Comparison of ENCODE assay signal across 20 mouse cellular contexts in genomic region chr3:37647225-37647624, GRCm38 (mm10). TPM values are rescaled to one million over a fixed set of nuclear protein-coding genes. Genes with fewer than 3 reads are reported as not detected.
DNase-seq lines count a peak whose midpoint lies in the region; ATAC-seq and TF ChIP-seq lines count a peak whose summit lies in the region.
"Had no signal": no experiment of that assay in that cellular context is flagged by ENCODE, and none has a peak within 500 bp of the region (broad histone marks: within the 10 kb centered on the region; RNA-seq: fewer than 3 reads in every experiment).

No protein-coding gene starts in this region.

- H3K9ac ChIP-seq in forebrain, embryonic 12.5 days, result no peak overlapping the region
- no peak overlapping the region for H3K9ac ChIP-seq in forebrain, postnatal 0 days
- no peak overlapping the region for H3K9ac ChIP-seq in kidney, postnatal 0 days (ENCODE audit: low read depth, low read length)
- no peak overlapping the region for H3K9ac ChIP-seq in lung, postnatal 0 days (replicated peaks; ENCODE audit: low read depth)
- H3K9ac ChIP-seq: embryonic facial prominence, embryonic 15.5 days; hindbrain, embryonic 14.5 days had no signal

- no peak for DNase-seq in forebrain, postnatal 0 days
- no peak for DNase-seq in kidney, postnatal 0 days (ENCODE audit: low spot score)
- DNase-seq in kidney, adult 9 months, result no peak
- peak; percentile 16 for DNase-seq in lung, postnatal 0 days (ENCODE audit: low spot score)
- DNase-seq in lung, postnatal 36 days, result no peak
- DNase-seq: adrenal gland, postnatal 10 days; cerebellum, adult 11 months; cerebellum, adult 8-10 months; cerebellum, postnatal 14 days; embryo, embryonic 11 days; heart, adult 18-20 months had no signal

- H3K4me1 ChIP-seq in forebrain, embryonic 12.5 days, result peaks cover 16% of the 10 kb centered on the region
- no peaks in the 10 kb centered on the region for H3K4me1 ChIP-seq in forebrain, postnatal 0 days (ENCODE audit: insufficient read depth)
- H3K4me1 ChIP-seq in kidney, postnatal 0 days (replicated peaks; ENCODE audit: insufficient read depth, low read length), result peaks cover 22% of the 10 kb centered on the region
- H3K4me1 ChIP-seq in lung, postnatal 0 days (ENCODE audit: insufficient read depth, low read depth, low read length), result peaks cover 12% of the 10 kb centered on the region; the same call in 1 of the 2 replicates

- no peaks in the 10 kb centered on the region for H3K9me3 ChIP-seq in forebrain, embryonic 12.5 days
- no peaks in the 10 kb centered on the region for H3K9me3 ChIP-seq in forebrain, postnatal 0 days (ENCODE audit: low read length)
- H3K9me3 ChIP-seq in kidney, postnatal 0 days (replicated peaks; ENCODE audit: low read length), result no peaks in the 10 kb centered on the region
- no peaks in the 10 kb centered on the region for H3K9me3 ChIP-seq in lung, postnatal 0 days (ENCODE audit: low read length)
- H3K9me3 ChIP-seq: embryonic facial prominence, embryonic 15.5 days; forebrain, embryonic 10.5 days; hindbrain, embryonic 10.5 days had no signal

- no peak overlapping the region for H3K4me2 ChIP-seq in forebrain, embryonic 12.5 days
- H3K4me2 ChIP-seq in forebrain, postnatal 0 days (ENCODE audit: low read depth), result no peak overlapping the region
- H3K4me2 ChIP-seq in kidney, postnatal 0 days (ENCODE audit: low read length), result 0 out of 2 replicates have a peak overlapping the region, but pooled peaks have one; percentile 8
- H3K4me2 ChIP-seq in lung, postnatal 0 days (replicated peaks; ENCODE audit: low read depth, low read length), result no peak overlapping the region
- H3K4me2 ChIP-seq: embryonic facial prominence, embryonic 15.5 days; heart, embryonic 11.5 days; hindbrain, embryonic 14.5 days had no signal

- no peak for TF ChIP-seq EP300 in lung, postnatal 0 days (IDR thresholded peaks at IDR 0.05)

- H3K4me3 ChIP-seq in forebrain, embryonic 12.5 days (replicated peaks), result no peak overlapping the region
- no peak overlapping the region for H3K4me3 ChIP-seq in forebrain, postnatal 0 days (ENCODE audit: low read depth, low read length)
- H3K4me3 ChIP-seq in kidney, postnatal 0 days (replicated peaks; ENCODE audit: low read depth, low read length), result no peak overlapping the region
- no peak overlapping the region for H3K4me3 ChIP-seq in lung, postnatal 0 days (ENCODE audit: low read depth, low read length)
- H3K4me3 ChIP-seq: embryonic facial prominence, embryonic 15.5 days; erythroblast, embryonic 14.5 days; forebrain, embryonic 10.5 days; hindbrain, embryonic 10.5 days had no signal

- no peak for TF ChIP-seq CTCF in forebrain, postnatal 0 days (IDR thresholded peaks at IDR 0.05; ENCODE audit: low read depth)
- TF ChIP-seq CTCF in kidney, postnatal 0 days (IDR thresholded peaks at IDR 0.05; ENCODE audit: low read depth), result no peak
- TF ChIP-seq CTCF in lung, postnatal 0 days (IDR thresholded peaks at IDR 0.05), result no peak

- H3K36me3 ChIP-seq in forebrain, embryonic 12.5 days (replicated peaks), result peaks cover 21% of the 10 kb centered on the region
- H3K36me3 ChIP-seq in forebrain, postnatal 0 days (ENCODE audit: insufficient read depth), result peaks cover 16% of the 10 kb centered on the region
- peaks cover 25% of the 10 kb centered on the region for H3K36me3 ChIP-seq in kidney, postnatal 0 days (ENCODE audit: insufficient read depth, low read length)
- peaks cover 19% of the 10 kb centered on the region for H3K36me3 ChIP-seq in lung, postnatal 0 days (ENCODE audit: insufficient read depth, low read length)

- no peak for ATAC-seq in forebrain, embryonic 12.5 days (ENCODE audit: low FRiP score)
- no peak for ATAC-seq in forebrain, postnatal 0 days
- no peak for ATAC-seq in kidney, postnatal 0 days (replicated peaks; ENCODE audit: low FRiP score, low read depth)
- ATAC-seq in lung, postnatal 0 days, result no peak
- ATAC-seq in megakaryocyte, adult 5-6 weeks (ENCODE audit: poor library complexity, severe bottlenecking), result no peak

- H3K27me3 ChIP-seq in forebrain, embryonic 12.5 days, result peaks cover 6% of the 10 kb centered on the region; the same call in 1 of the 2 replicates
- no peaks in the 10 kb centered on the region for H3K27me3 ChIP-seq in forebrain, postnatal 0 days (ENCODE audit: insufficient read depth, low read length)
- H3K27me3 ChIP-seq in kidney, postnatal 0 days (ENCODE audit: insufficient read depth, low read length), result no peaks in the 10 kb centered on the region
- H3K27me3 ChIP-seq in lung, postnatal 0 days (replicated peaks; ENCODE audit: insufficient read depth, low read length), result no peaks in the 10 kb centered on the region
- H3K27me3 ChIP-seq: embryonic facial prominence, embryonic 15.5 days had no signal

- peak overlapping the region; percentile 26; the same call in 1 of the 2 replicates for H3K27ac ChIP-seq in forebrain, embryonic 12.5 days
- no peak overlapping the region for H3K27ac ChIP-seq in forebrain, postnatal 0 days (ENCODE audit: low read depth, low read length)
- H3K27ac ChIP-seq in kidney, postnatal 0 days, result peak overlapping the region; percentile 1; the same call in 1 of the 2 replicates
- H3K27ac ChIP-seq in lung, postnatal 0 days (ENCODE audit: low read length), result no peak overlapping the region
- H3K27ac ChIP-seq: embryonic facial prominence, embryonic 15.5 days; forebrain, embryonic 10.5 days; hindbrain, embryonic 10.5 days; hindbrain, embryonic 14.5 days had no signal

- WGBS in forebrain, embryonic 12.5 days, result 78% methylated on average over 10 of the region's 10 CpGs
- 65% methylated on average over 10 of the region's 10 CpGs for whole genome bisulfite sequencing in forebrain, postnatal 0 days
- WGBS in kidney, postnatal 0 days, result 66% methylated on average over 10 of the region's 10 CpGs
- 58% methylated on average over 10 of the region's 10 CpGs for WGBS in lung, postnatal 0 days

RNA-seq across cellular contexts. Expression of gene Spry1, which starts 7.5 kb away (rescaled TPM):
- 13.5 and 13.7 TPM in 2 replicates for polyA plus RNA-seq in forebrain, embryonic 12.5 days (2016; fragmentation: Nextera tagmentation; extraction: Ambion mirVana)
- 21.8 and 26.4 TPM in 2 replicates for total RNA-seq in forebrain, postnatal 0 days (2014; rRNA removed)
- polyA plus RNA-seq in forebrain, postnatal 0 days (2015; fragmentation: Nextera tagmentation; extraction: Ambion mirVana), result 7.2 and 7.8 TPM in 2 replicates
- 31.8 and 39.6 TPM in 2 replicates for polyA plus RNA-seq in kidney, postnatal 0 days (2015; fragmentation: Nextera tagmentation; extraction: Ambion mirVana)
- polyA plus RNA-seq in lung, postnatal 0 days (2015; fragmentation: Nextera tagmentation; extraction: Ambion mirVana), result 23.3 and 24.7 TPM in 2 replicates
- total RNA-seq in megakaryocyte, adult 5-6 weeks (2015), result 0.50 and 1.2 TPM in 2 replicates
- total RNA-seq in megakaryocyte, adult 5-6 weeks (2017), result 0.16 TPM in 1 of 2 replicates, not detected in the other
- total RNA-seq: MEL had no signal

Comparison
In these comparisons a context has a peak if more than half of its experiments do, and no peak if none do; other contexts are left out.
1. H3K27ac ChIP-seq: peak in forebrain, embryonic 12.5 days (single experiment) and kidney, postnatal 0 days (single experiment); none in forebrain, postnatal 0 days (single experiment) and lung, postnatal 0 days (single experiment).